Mouse (Mus musculus) stomach, postnatal 0 days (tissue): Measurements from ENCODE around the gene Rsph14. TPM values are rescaled to one million over a fixed set of nuclear protein-coding genes. Genes with fewer than 3 reads are reported as not detected.

ENCODE experiments used
- ATAC-seq: fragments of 200-750 bp; cut with Nextera tagmentation; 2 replicates; pipeline ENCODE4 v1.8.0; 2017; ENCODE audit not compliant: low FRiP score, low TSS enrichment
- DNase-seq: peaks from one replicate; pipeline ENCODE4 v3.0.0-alpha.2; 2016; ENCODE audit warnings: low spot score
- H3K27ac ChIP-seq: fragments of 300-500 bp; sonication (generic); replicated peaks from 2 replicates; pipeline ENCODE4 v1.5.1; 2014; ENCODE audit warnings: mild to moderate bottlenecking, control low read depth
- H3K27me3 ChIP-seq: fragments of 300-500 bp; sonication (generic); 2 replicates; pipeline ENCODE4 v1.6.1; 2014; ENCODE audit warnings: low read length; ENCODE audit not compliant: control insufficient read depth, insufficient read depth
- H3K36me3 ChIP-seq: fragments of 300-500 bp; sonication (generic); 2 replicates; pipeline ENCODE4 v1.6.1; 2014; ENCODE audit warnings: low read length, mixed read lengths; ENCODE audit not compliant: control insufficient read depth, insufficient read depth
- H3K4me1 ChIP-seq: fragments of 300-500 bp; sonication (generic); replicated peaks from 2 replicates; pipeline ENCODE4 v1.6.1; 2014; ENCODE audit warnings: antibody characterized with exemption; ENCODE audit not compliant: control insufficient read depth, insufficient read depth
- H3K4me2 ChIP-seq: fragments of 300-500 bp; sonication (generic); replicated peaks from 2 replicates; pipeline ENCODE4 v1.6.1; 2014; ENCODE audit warnings: low read depth, mild to moderate bottlenecking, control low read depth, moderate library complexity
- H3K4me3 ChIP-seq: fragments of 300-500 bp; sonication (generic); 2 replicates; pipeline ENCODE4 v1.5.1; 2014; ENCODE audit warnings: low read depth, low read length, control low read depth
- H3K9ac ChIP-seq: fragments of 300-500 bp; sonication (generic); 2 replicates; pipeline ENCODE4 v1.6.1; 2014; ENCODE audit warnings: mild to moderate bottlenecking, low read length, control low read depth, mixed read lengths
- H3K9me3 ChIP-seq: fragments of 300-500 bp; sonication (generic); 2 replicates; pipeline ENCODE4 v1.6.1; 2016; ENCODE audit warnings: low read length; ENCODE audit not compliant: control insufficient read depth
- CTCF ChIP-seq: IDR thresholded peaks from 2 replicates; pipeline ENCODE4 v1.5.1; 2016; ENCODE audit warnings: antibody characterized with exemption, low read depth, mild to moderate bottlenecking, moderate library complexity
- EP300 ChIP-seq: optimal IDR thresholded peaks from 2 replicates; pipeline ENCODE3; 2016; ENCODE audit warnings: antibody characterized with exemption
- WGBS: fragments of 180-500 bp; shearing (Covaris S2); extraction: QIAGEN DNeasy Blood & Tissue Kit; methylation state at CpG from one replicate; pipeline ENCODE4 v1.1.7; 2014; 5-methylcytosine and 5-hydroxymethylcytosine counted together
- polyA plus RNA-seq: library from polyadenylated mRNA; unstranded; fragments of >200 nt; fragmentation: Nextera tagmentation; extraction: Ambion mirVana; gene quantifications from 2 replicates; pipeline ENCODE4 v1.2.1, GENCODE M21; 2015

Gene Rsph14
- polyA plus RNA-seq, 1 experiment from 2014 or later, result not detected

GRCm38 (mm10) chr10:74940795-74941194, 91.6 kb downstream of the Rsph14 start:
- ATAC-seq (no peak), DNase-seq (no peak)
- H3K27me3 ChIP-seq, result no peaks in the 10 kb centered on the region
- no peaks in the 10 kb centered on the region for H3K9me3 ChIP-seq
- no peak overlapping the region for H3K9ac ChIP-seq
- no peak overlapping the region for H3K4me3 ChIP-seq
- no peaks in the 10 kb centered on the region for H3K4me1 ChIP-seq
- no peak overlapping the region for H3K4me2 ChIP-seq
- 89% methylated on average over 1 of the region's 1 CpGs for WGBS
- H3K27ac ChIP-seq, result no peak overlapping the region
- TF ChIP-seq CTCF (peak; percentile 39), EP300 (no peak)
- no peaks in the 10 kb centered on the region for H3K36me3 ChIP-seq

- Histone ChIP-seq H3K4me2 (no peak overlapping the region), H3K27me3 (no peaks in the 10 kb centered on the region), H3K27ac (no peak overlapping the region), H3K4me1 (no peaks in the 10 kb centered on the region), H3K9ac (no peak overlapping the region), H3K9me3 (no peaks in the 10 kb centered on the region), H3K4me3 (no peak overlapping the region), H3K36me3 (no peaks in the 10 kb centered on the region)
- TF ChIP-seq EP300 (no peak), CTCF (peak; percentile 58)
- WGBS, result 52% methylated on average over 3 of the region's 3 CpGs
- DNase-seq, result no peak
- ATAC-seq, result no peak
Measured at GRCm38 (mm10) chr10:74939300-74939699, 93.1 kb downstream of the Rsph14 start.

- DNase-seq (no peak), ATAC-seq (no peak)
- TF ChIP-seq CTCF (peak; percentile 56), EP300 (no peak)
- no peaks in the 10 kb centered on the region for H3K9me3 ChIP-seq
- H3K4me2 ChIP-seq, result no peak overlapping the region
- H3K27me3 ChIP-seq, result no peaks in the 10 kb centered on the region
- no peak overlapping the region for H3K9ac ChIP-seq
- no peak overlapping the region for H3K4me3 ChIP-seq
- H3K27ac ChIP-seq, result no peak overlapping the region
- H3K4me1 ChIP-seq, result no peaks in the 10 kb centered on the region
- H3K36me3 ChIP-seq, result no peaks in the 10 kb centered on the region
- 53% methylated on average over 5 of the region's 5 CpGs for WGBS
Measured at GRCm38 (mm10) chr10:74938410-74938809, 94.0 kb downstream of the Rsph14 start.

GRCm38 (mm10) chr10:74937003-74937790, 95.2 kb downstream of the Rsph14 start:
- DNase-seq (peak; percentile 36), ATAC-seq (peak; percentile 47; the same call in 1 of the 2 replicates)
- TF ChIP-seq EP300 (no peak), CTCF (peak; percentile 87)
- Histone ChIP-seq H3K4me3 (no peak overlapping the region), H3K27me3 (no peaks in the 10 kb centered on the region), H3K27ac (no peak overlapping the region), H3K4me1 (no peaks in the 10 kb centered on the region), H3K9me3 (no peaks in the 10 kb centered on the region), H3K4me2 (no peak overlapping the region), H3K36me3 (no peaks in the 10 kb centered on the region), H3K9ac (no peak overlapping the region)
- WGBS, result 73% methylated on average over 10 of the region's 10 CpGs

- no peak overlapping the region for H3K9ac ChIP-seq
- TF ChIP-seq EP300 (no peak), CTCF (peak; percentile 63)
- ATAC-seq, result 0 out of 2 replicates have a peak, but pooled peaks have one; percentile 8
- H3K4me1 ChIP-seq, result no peaks in the 10 kb centered on the region
- no peak overlapping the region for H3K4me2 ChIP-seq
- H3K4me3 ChIP-seq, result no peak overlapping the region
- 31% methylated on average over 6 of the region's 6 CpGs for WGBS
- peak; percentile 36 for DNase-seq
- no peaks in the 10 kb centered on the region for H3K27me3 ChIP-seq
- H3K9me3 ChIP-seq, result no peaks in the 10 kb centered on the region
- no peaks in the 10 kb centered on the region for H3K36me3 ChIP-seq
- no peak overlapping the region for H3K27ac ChIP-seq
Measured at GRCm38 (mm10) chr10:74935016-74935415, 97.4 kb downstream of the Rsph14 start.

- TF ChIP-seq EP300 (no peak), CTCF (no peak)
Measured at GRCm38 (mm10) chr10:74934521-74934920, 97.9 kb downstream of the Rsph14 start.

More at GRCm38 (mm10) chr10:74934521-74934920, 97.9 kb downstream of the Rsph14 start:
- Histone ChIP-seq H3K4me3 (no peak overlapping the region), H3K4me1 (no peaks in the 10 kb centered on the region), H3K9ac (no peak overlapping the region), H3K9me3 (no peaks in the 10 kb centered on the region), H3K27me3 (no peaks in the 10 kb centered on the region), H3K4me2 (no peak overlapping the region), H3K27ac (no peak overlapping the region), H3K36me3 (no peaks in the 10 kb centered on the region)
- DNase-seq, result peak; percentile 19
- 70% methylated on average over 12 of the region's 12 CpGs for WGBS
- 0 out of 2 replicates have a peak, but pooled peaks have one; percentile 14 for ATAC-seq
